Mouse (Mus musculus) lung, postnatal 0 days (tissue): Measurements from ENCODE around the gene Thra.

Source experiments
- CTCF ChIP-seq: IDR thresholded peaks from 2 replicates; pipeline ENCODE4 v1.5.1; 2016; ENCODE audit warnings: antibody characterized with exemption, mild to moderate bottlenecking
- EP300 ChIP-seq: IDR thresholded peaks from 2 replicates; pipeline ENCODE4 v1.6.1; 2016; ENCODE audit warnings: antibody characterized with exemption, mild to moderate bottlenecking, control low read depth

- no peak for TF ChIP-seq CTCF
- TF ChIP-seq EP300, result no peak
Measured at GRCm38 (mm10) chr11:98767276-98767675, 26.8 kb downstream of the Thra start.
